Mouse (Mus musculus) large intestine, adult 2 months (tissue): Measurements from ENCODE around the gene Tax1bp1. TPM values are rescaled to one million over a fixed set of nuclear protein-coding genes. Genes with fewer than 3 reads are reported as not detected.
"Not testable (repeated sequence)": the region's sequence is repeated elsewhere in the genome, so short reads cannot be mapped to it uniquely, and the experiment has no call there.

Experiments used
- DNase-seq: peaks from one replicate; pipeline ENCODE4 v3.0.0-alpha.2; 2012; ENCODE audit warnings: low read depth, low spot score
- WGBS: fragments of 180-500 bp; shearing (Covaris S2); methylation state at CpG from one replicate; pipeline ENCODE4 v1.1.7; 2018; 5-methylcytosine and 5-hydroxymethylcytosine counted together
- polyA plus RNA-seq: library from polyadenylated mRNA; depleted of rRNA; stranded (reverse); fragments of >200 nt; gene quantifications from 2 replicates; pipeline ENCODE4 v1.2.3, GENCODE M21; 2012; rRNA removed

Gene Tax1bp1
- 45.0 and 57.5 TPM in 2 replicates for polyA plus RNA-seq

- DNase-seq = peak; percentile 81
- WGBS = 3% methylated on average over 38 of the region's 38 CpGs
Observed at GRCm38 (mm10) chr6:52713104-52713896, at the start of gene Tax1bp1. TSS of gene Tax1bp1 (plus strand) at chr6:52713729.

GRCm38 (mm10) chr6:52667641-52668040 lies 45.9 kb upstream of the Tax1bp1 start:
- no peak for DNase-seq
- 87% methylated on average over 3 of the region's 3 CpGs for WGBS

- WGBS = 43% methylated on average over 2 of the region's 2 CpGs
- not testable (repeated sequence) for DNase-seq
Observed at GRCm38 (mm10) chr6:52669878-52670277, 43.7 kb upstream of the Tax1bp1 start.

- 27% methylated on average over 8 of the region's 8 CpGs for WGBS
- DNase-seq = no peak
Observed at GRCm38 (mm10) chr6:52671791-52672190, 41.7 kb upstream of the Tax1bp1 start.

- no peak for DNase-seq
- 31% methylated on average over 2 of the region's 2 CpGs for WGBS
Observed at GRCm38 (mm10) chr6:52672539-52672938, 41.0 kb upstream of the Tax1bp1 start.

- 34% methylated on average over 7 of the region's 7 CpGs for WGBS
- no peak for DNase-seq
Observed at GRCm38 (mm10) chr6:52673706-52674105, 39.8 kb upstream of the Tax1bp1 start.

GRCm38 (mm10) chr6:52674541-52674940 lies 39.0 kb upstream of the Tax1bp1 start:
- 33% methylated on average over 12 of the region's 12 CpGs for WGBS
- no peak for DNase-seq

GRCm38 (mm10) chr6:52675222-52675921 lies 38.2 kb upstream of the Tax1bp1 start:
- WGBS = 19% methylated on average over 4 of the region's 4 CpGs
- no peak for DNase-seq

GRCm38 (mm10) chr6:52677534-52677933 lies 36.0 kb upstream of the Tax1bp1 start:
- not testable (repeated sequence) for DNase-seq
- WGBS = 34% methylated on average over 4 of the region's 4 CpGs

GRCm38 (mm10) chr6:52679565-52679964 lies 34.0 kb upstream of the Tax1bp1 start:
- 21% methylated on average over 9 of the region's 9 CpGs for WGBS
- DNase-seq = no peak

GRCm38 (mm10) chr6:52680458-52681032 lies 33.0 kb upstream of the Tax1bp1 start:
- 11% methylated on average over 8 of the region's 8 CpGs for WGBS
- no peak for DNase-seq

- 26% methylated on average over 6 of the region's 6 CpGs for WGBS
Observed at GRCm38 (mm10) chr6:52681847-52682485, 31.6 kb upstream of the Tax1bp1 start.

GRCm38 (mm10) chr6:52682607-52683006 lies 30.9 kb upstream of the Tax1bp1 start:
- no peak for DNase-seq
- 34% methylated on average over 3 of the region's 3 CpGs for WGBS

More at GRCm38 (mm10) chr6:52681847-52682485, 31.6 kb upstream of the Tax1bp1 start:
- DNase-seq = no peak

- WGBS = 33% methylated on average over 5 of the region's 5 CpGs
- DNase-seq = no peak
Observed at GRCm38 (mm10) chr6:52686901-52687500, 26.5 kb upstream of the Tax1bp1 start.

- WGBS = 84% methylated on average over 3 of the region's 3 CpGs
- no peak for DNase-seq
Observed at GRCm38 (mm10) chr6:52690365-52690764, 23.2 kb upstream of the Tax1bp1 start.

GRCm38 (mm10) chr6:52691800-52692199 lies 21.7 kb upstream of the Tax1bp1 start:
- DNase-seq = no peak
- 78% methylated on average over 5 of the region's 5 CpGs for WGBS

GRCm38 (mm10) chr6:52692451-52693063 lies 21.0 kb upstream of the Tax1bp1 start:
- WGBS = 81% methylated on average over 6 of the region's 6 CpGs
- no peak for DNase-seq

GRCm38 (mm10) chr6:52697964-52698535 lies 15.5 kb upstream of the Tax1bp1 start:
- 16% methylated on average over 4 of the region's 4 CpGs for WGBS

GRCm38 (mm10) chr6:52699050-52699449 lies 14.5 kb upstream of the Tax1bp1 start:
- DNase-seq = no peak
- WGBS = 68% methylated on average over 1 of the region's 1 CpGs

More at GRCm38 (mm10) chr6:52697964-52698535, 15.5 kb upstream of the Tax1bp1 start:
- no peak for DNase-seq
